Mouse (Mus musculus): ENCODE measurements at regions not wholly inside any gene's neighbourhood (a gene's known extent, or its start where the extent isn't known, plus 50 kb on each side); places are given as distances from the start of the nearest gene placed in this dataset.

- no peaks in the 10 kb centered on the region for H3K27me3 ChIP-seq (replicated peaks; ENCODE audit: control insufficient read depth, insufficient read depth, low read length)
- H3K36me3 ChIP-seq (ENCODE audit: control insufficient read depth, insufficient read depth, low read length) = no peaks in the 10 kb centered on the region
- H3K9me3 ChIP-seq (ENCODE audit: control insufficient read depth, low read length) = no peaks in the 10 kb centered on the region
- no peak for DNase-seq (ENCODE audit: low spot score)
- H3K4me2 ChIP-seq (ENCODE audit: low read depth, low read length) = no peak overlapping the region
- 74% methylated on average over 6 of the region's 6 CpGs for WGBS
- H3K27ac ChIP-seq (replicated peaks; ENCODE audit: low read depth, low read length) = no peak overlapping the region
- no peaks in the 10 kb centered on the region for H3K4me1 ChIP-seq (ENCODE audit: control insufficient read depth, insufficient read depth, low read length)
- no peak for ATAC-seq (ENCODE audit: low read depth)
- H3K4me3 ChIP-seq (ENCODE audit: low read depth, low read length) = no peak overlapping the region
- no peak overlapping the region for H3K9ac ChIP-seq (ENCODE audit: low read depth, low read length)
These were observed 83.6 kb downstream of the Car2 start for GRCm38 (mm10) chr3:14969698-14970097.

- 78% methylated on average over 2 of the region's 2 CpGs for WGBS
- no peak for ATAC-seq (ENCODE audit: low read depth)
These were observed 85.6 kb downstream of the Car2 start for GRCm38 (mm10) chr3:14971647-14972046.

GRCm38 (mm10) chr3:14974758-14975157 lies 88.7 kb downstream of the Car2 start:
- no peak overlapping the region for H3K4me3 ChIP-seq (ENCODE audit: low read depth, low read length)
- H3K4me1 ChIP-seq (ENCODE audit: control insufficient read depth, insufficient read depth, low read length) = no peaks in the 10 kb centered on the region
- 90% methylated on average over 2 of the region's 2 CpGs for WGBS
- no peaks in the 10 kb centered on the region for H3K27me3 ChIP-seq (replicated peaks; ENCODE audit: control insufficient read depth, insufficient read depth, low read length)
- H3K9ac ChIP-seq (ENCODE audit: low read depth, low read length) = no peak overlapping the region
- H3K4me2 ChIP-seq (ENCODE audit: low read depth, low read length) = no peak overlapping the region
- DNase-seq (ENCODE audit: low spot score) = no peak
- no peaks in the 10 kb centered on the region for H3K9me3 ChIP-seq (ENCODE audit: control insufficient read depth, low read length)
- ATAC-seq (ENCODE audit: low read depth) = no peak
- no peaks in the 10 kb centered on the region for H3K36me3 ChIP-seq (ENCODE audit: control insufficient read depth, insufficient read depth, low read length)
- H3K27ac ChIP-seq (replicated peaks; ENCODE audit: low read depth, low read length) = no peak overlapping the region

More at GRCm38 (mm10) chr3:14971647-14972046, 85.6 kb downstream of the Car2 start:
- no peaks in the 10 kb centered on the region for H3K4me1 ChIP-seq (ENCODE audit: control insufficient read depth, insufficient read depth, low read length)
- no peak overlapping the region for H3K27ac ChIP-seq (replicated peaks; ENCODE audit: low read depth, low read length)
- H3K4me2 ChIP-seq (ENCODE audit: low read depth, low read length) = no peak overlapping the region
- no peak overlapping the region for H3K9ac ChIP-seq (ENCODE audit: low read depth, low read length)
- no peak overlapping the region for H3K4me3 ChIP-seq (ENCODE audit: low read depth, low read length)
- H3K36me3 ChIP-seq (ENCODE audit: control insufficient read depth, insufficient read depth, low read length) = no peaks in the 10 kb centered on the region
- H3K27me3 ChIP-seq (replicated peaks; ENCODE audit: control insufficient read depth, insufficient read depth, low read length) = no peaks in the 10 kb centered on the region
- no peaks in the 10 kb centered on the region for H3K9me3 ChIP-seq (ENCODE audit: control insufficient read depth, low read length)
- DNase-seq (ENCODE audit: low spot score) = no peak

- H3K4me1 ChIP-seq (ENCODE audit: control insufficient read depth, insufficient read depth, low read length) = no peaks in the 10 kb centered on the region
- H3K9me3 ChIP-seq (ENCODE audit: control insufficient read depth, low read length) = no peaks in the 10 kb centered on the region
- no peaks in the 10 kb centered on the region for H3K36me3 ChIP-seq (ENCODE audit: control insufficient read depth, insufficient read depth, low read length)
- H3K9ac ChIP-seq (ENCODE audit: low read depth, low read length) = no peak overlapping the region
- H3K27me3 ChIP-seq (replicated peaks; ENCODE audit: control insufficient read depth, insufficient read depth, low read length) = no peaks in the 10 kb centered on the region
- DNase-seq (ENCODE audit: low spot score) (no peak), ATAC-seq (ENCODE audit: low read depth) (no peak)
- no peak overlapping the region for H3K4me3 ChIP-seq (ENCODE audit: low read depth, low read length)
- no peak overlapping the region for H3K4me2 ChIP-seq (ENCODE audit: low read depth, low read length)
- H3K27ac ChIP-seq (replicated peaks; ENCODE audit: low read depth, low read length) = no peak overlapping the region
- 91% methylated on average over 2 of the region's 2 CpGs for WGBS
These were observed 89.1 kb downstream of the Car2 start for GRCm38 (mm10) chr3:14975203-14975602.

- Histone ChIP-seq H3K27me3 (replicated peaks; ENCODE audit: control insufficient read depth, insufficient read depth, low read length) (no peaks in the 10 kb centered on the region), H3K4me1 (ENCODE audit: control insufficient read depth, insufficient read depth, low read length) (no peaks in the 10 kb centered on the region), H3K4me3 (ENCODE audit: low read depth, low read length) (no peak overlapping the region), H3K9me3 (ENCODE audit: control insufficient read depth, low read length) (no peaks in the 10 kb centered on the region), H3K4me2 (ENCODE audit: low read depth, low read length) (no peak overlapping the region), H3K36me3 (ENCODE audit: control insufficient read depth, insufficient read depth, low read length) (no peaks in the 10 kb centered on the region), H3K27ac (replicated peaks; ENCODE audit: low read depth, low read length) (no peak overlapping the region), H3K9ac (ENCODE audit: low read depth, low read length) (no peak overlapping the region)
- WGBS = 69% methylated on average over 5 of the region's 5 CpGs
- DNase-seq (ENCODE audit: low spot score) = no peak
- no peak for ATAC-seq (ENCODE audit: low read depth)
These were observed 93.1 kb downstream of the Car2 start for GRCm38 (mm10) chr3:14979116-14979613.

- H3K4me2 ChIP-seq (ENCODE audit: low read depth, low read length) = no peak overlapping the region
- 66% methylated on average over 3 of the region's 3 CpGs for WGBS
- no peak overlapping the region for H3K4me3 ChIP-seq (ENCODE audit: low read depth, low read length)
- H3K27ac ChIP-seq (replicated peaks; ENCODE audit: low read depth, low read length) = no peak overlapping the region
- H3K9ac ChIP-seq (ENCODE audit: low read depth, low read length) = no peak overlapping the region
- no peak for DNase-seq (ENCODE audit: low spot score)
- no peaks in the 10 kb centered on the region for H3K27me3 ChIP-seq (replicated peaks; ENCODE audit: control insufficient read depth, insufficient read depth, low read length)
- no peaks in the 10 kb centered on the region for H3K9me3 ChIP-seq (ENCODE audit: control insufficient read depth, low read length)
- no peaks in the 10 kb centered on the region for H3K36me3 ChIP-seq (ENCODE audit: control insufficient read depth, insufficient read depth, low read length)
- ATAC-seq (ENCODE audit: low read depth) = no peak
- no peaks in the 10 kb centered on the region for H3K4me1 ChIP-seq (ENCODE audit: control insufficient read depth, insufficient read depth, low read length)
These were observed 103.6 kb downstream of the Car2 start for GRCm38 (mm10) chr3:14989635-14990034.

- ATAC-seq (ENCODE audit: low read depth) = no peak
- Histone ChIP-seq H3K36me3 (ENCODE audit: control insufficient read depth, insufficient read depth, low read length) (no peaks in the 10 kb centered on the region), H3K4me1 (ENCODE audit: control insufficient read depth, insufficient read depth, low read length) (no peaks in the 10 kb centered on the region), H3K9me3 (ENCODE audit: control insufficient read depth, low read length) (no peaks in the 10 kb centered on the region), H3K9ac (ENCODE audit: low read depth, low read length) (no peak overlapping the region), H3K27me3 (replicated peaks; ENCODE audit: control insufficient read depth, insufficient read depth, low read length) (no peaks in the 10 kb centered on the region), H3K4me3 (ENCODE audit: low read depth, low read length) (no peak overlapping the region), H3K27ac (replicated peaks; ENCODE audit: low read depth, low read length) (no peak overlapping the region), H3K4me2 (ENCODE audit: low read depth, low read length) (no peak overlapping the region)
- WGBS = 68% methylated on average over 2 of the region's 2 CpGs
- DNase-seq (ENCODE audit: low spot score) = no peak
These were observed 107.9 kb downstream of the Car2 start for GRCm38 (mm10) chr3:14993936-14994335.

- no peak overlapping the region for H3K4me2 ChIP-seq (ENCODE audit: low read depth, low read length)
- no peak overlapping the region for H3K4me3 ChIP-seq (ENCODE audit: low read depth, low read length)
- 80% methylated on average over 3 of the region's 3 CpGs for WGBS
- DNase-seq (ENCODE audit: low spot score) (no peak), ATAC-seq (ENCODE audit: low read depth) (no peak)
- H3K4me1 ChIP-seq (ENCODE audit: control insufficient read depth, insufficient read depth, low read length) = no peaks in the 10 kb centered on the region
- H3K27me3 ChIP-seq (replicated peaks; ENCODE audit: control insufficient read depth, insufficient read depth, low read length) = no peaks in the 10 kb centered on the region
- no peaks in the 10 kb centered on the region for H3K9me3 ChIP-seq (ENCODE audit: control insufficient read depth, low read length)
- no peak overlapping the region for H3K9ac ChIP-seq (ENCODE audit: low read depth, low read length)
- H3K27ac ChIP-seq (replicated peaks; ENCODE audit: low read depth, low read length) = no peak overlapping the region
- H3K36me3 ChIP-seq (ENCODE audit: control insufficient read depth, insufficient read depth, low read length) = no peaks in the 10 kb centered on the region
These were observed 111.2 kb downstream of the Car2 start for GRCm38 (mm10) chr3:14997241-14997640.

GRCm38 (mm10) chr3:14998521-14998920 lies 112.4 kb downstream of the Car2 start:
- Histone ChIP-seq H3K27me3 (replicated peaks; ENCODE audit: control insufficient read depth, insufficient read depth, low read length) (no peaks in the 10 kb centered on the region), H3K9ac (ENCODE audit: low read depth, low read length) (no peak overlapping the region), H3K36me3 (ENCODE audit: control insufficient read depth, insufficient read depth, low read length) (no peaks in the 10 kb centered on the region), H3K4me3 (ENCODE audit: low read depth, low read length) (no peak overlapping the region), H3K27ac (replicated peaks; ENCODE audit: low read depth, low read length) (no peak overlapping the region), H3K4me1 (ENCODE audit: control insufficient read depth, insufficient read depth, low read length) (no peaks in the 10 kb centered on the region; the same call in 1 of the 2 replicates), H3K9me3 (ENCODE audit: control insufficient read depth, low read length) (no peaks in the 10 kb centered on the region), H3K4me2 (ENCODE audit: low read depth, low read length) (no peak overlapping the region)
- 41% methylated on average over 2 of the region's 2 CpGs for WGBS
- ATAC-seq (ENCODE audit: low read depth) (no peak), DNase-seq (ENCODE audit: low spot score) (no peak)
